25 mouse cellular contexts compared by ENCODE assay signal in genomic region chr11:75614769-75615168, GRCm38 (mm10).
"Had no signal": no experiment of that assay in that cellular context is flagged by ENCODE, and none has a peak within 500 bp of the region (broad histone marks: within the 10 kb centered on the region; RNA-seq: fewer than 3 reads in every experiment).

No protein-coding gene starts in this region.

- H3K4me3 ChIP-seq: embryonic facial prominence, embryonic 10.5 days; embryonic facial prominence, embryonic 12.5 days; embryonic facial prominence, embryonic 13.5 days; embryonic facial prominence, embryonic 15.5 days; erythroblast, embryonic 14.5 days; forebrain, embryonic 10.5 days; forebrain, embryonic 12.5 days; forebrain, embryonic 13.5 days; forebrain, embryonic 15.5 days; gastrocnemius, adult 2 months; heart, adult 2 months had no signal

- H3K9ac ChIP-seq: embryonic facial prominence, embryonic 12.5 days; embryonic facial prominence, embryonic 13.5 days; embryonic facial prominence, embryonic 15.5 days; forebrain, embryonic 12.5 days; forebrain, embryonic 13.5 days; forebrain, embryonic 15.5 days; forebrain, postnatal 0 days had no signal

- H3K27me3 ChIP-seq: embryonic facial prominence, embryonic 12.5 days; embryonic facial prominence, embryonic 13.5 days; embryonic facial prominence, embryonic 15.5 days; forebrain, embryonic 12.5 days; forebrain, embryonic 13.5 days; forebrain, embryonic 15.5 days had no signal

- H3K9me3 ChIP-seq: embryonic facial prominence, embryonic 10.5 days; embryonic facial prominence, embryonic 12.5 days; embryonic facial prominence, embryonic 13.5 days; embryonic facial prominence, embryonic 15.5 days; forebrain, embryonic 10.5 days; forebrain, embryonic 12.5 days; forebrain, embryonic 13.5 days; forebrain, embryonic 15.5 days had no signal

- DNase-seq: cerebellum, adult 9-10 months; cerebellum, adult 9-11 months; cerebellum, postnatal 10 days; cerebellum, postnatal 14 days; cerebellum, postnatal 25 days; cerebellum, postnatal 36 days; embryo, embryonic 11 days; forebrain, postnatal 0 days; gastrocnemius, adult 2 months; gastrocnemius, postnatal 10 days; gastrocnemius, postnatal 14 days; gastrocnemius, postnatal 25 days; gastrocnemius, postnatal 36 days; heart, adult 11 months; heart, adult 18-20 months; heart, adult 2 months had no signal

- H3K4me1 ChIP-seq: embryonic facial prominence, embryonic 10.5 days; embryonic facial prominence, embryonic 12.5 days; embryonic facial prominence, embryonic 13.5 days; embryonic facial prominence, embryonic 15.5 days; forebrain, embryonic 10.5 days; forebrain, embryonic 12.5 days; forebrain, embryonic 13.5 days had no signal

- H3K27ac ChIP-seq: embryonic facial prominence, embryonic 10.5 days; embryonic facial prominence, embryonic 12.5 days; embryonic facial prominence, embryonic 13.5 days; embryonic facial prominence, embryonic 15.5 days; forebrain, embryonic 10.5 days; forebrain, embryonic 12.5 days; forebrain, embryonic 13.5 days; forebrain, embryonic 15.5 days; gastrocnemius, adult 2 months; heart, adult 2 months had no signal
